Mouse (Mus musculus) liver, embryonic 12.5 days (tissue): Measurements from ENCODE around the gene Gm20738. TPM values are rescaled to one million over a fixed set of nuclear protein-coding genes. Genes with fewer than 3 reads are reported as not detected.
"Not testable (repeated sequence)": the region's sequence is repeated elsewhere in the genome, so short reads cannot be mapped to it uniquely, and the experiment has no call there.

Experiments
- ATAC-seq: fragments of 200-750 bp; cut with Nextera tagmentation; 2 replicates; pipeline ENCODE4 v1.8.0; 2017; ENCODE audit warnings: moderate number of reproducible peaks, mild to moderate bottlenecking, moderate library complexity
- H3K27ac ChIP-seq: fragments of 300-500 bp; sonication (generic); 2 replicates; pipeline ENCODE4 v1.5.1; 2016; ENCODE audit warnings: mild to moderate bottlenecking
- H3K27me3 ChIP-seq: fragments of 300-500 bp; sonication (generic); replicated peaks from 2 replicates; pipeline ENCODE4 v1.6.1; 2016; ENCODE audit warnings: mild to moderate bottlenecking, moderate library complexity
- H3K36me3 ChIP-seq: fragments of 300-500 bp; sonication (generic); 2 replicates; pipeline ENCODE4 v1.6.1; 2016; ENCODE audit warnings: mild to moderate bottlenecking, moderate library complexity
- H3K4me1 ChIP-seq: fragments of 300-500 bp; sonication (generic); 2 replicates; pipeline ENCODE4 v1.6.1; 2016
- H3K4me2 ChIP-seq: fragments of 300-500 bp; sonication (generic); 2 replicates; pipeline ENCODE4 v1.6.1; 2016; ENCODE audit warnings: mild to moderate bottlenecking, moderate library complexity
- H3K4me3 ChIP-seq: fragments of 300-500 bp; sonication (generic); 2 replicates; pipeline ENCODE4 v1.5.1; 2016; ENCODE audit warnings: mild to moderate bottlenecking, moderate library complexity
- H3K9ac ChIP-seq: fragments of 300-500 bp; sonication (generic); 2 replicates; pipeline ENCODE4 v1.6.1; 2016; ENCODE audit warnings: mild to moderate bottlenecking, moderate library complexity
- H3K9me3 ChIP-seq: fragments of 300-500 bp; sonication (generic); replicated peaks from 2 replicates; pipeline ENCODE4 v1.6.1; 2016; ENCODE audit warnings: mild to moderate bottlenecking, moderate library complexity
- WGBS: fragments of 180-500 bp; shearing (Covaris S2); methylation state at CpG from one replicate; pipeline ENCODE4 v1.1.7; 2016; ENCODE audit not compliant: insufficient replicate concordance; 5-methylcytosine and 5-hydroxymethylcytosine counted together
- polyA plus RNA-seq: library from polyadenylated mRNA; unstranded; fragments of >200 nt; fragmentation: Nextera tagmentation; extraction: Ambion mirVana; gene quantifications from 2 replicates; pipeline ENCODE4 v1.2.1, GENCODE M21; 2016

The Gm20738 gene
- polyA plus RNA-seq: not detected in 2 replicates

- H3K36me3 ChIP-seq, H3K9ac ChIP-seq, H3K27me3 ChIP-seq, ATAC-seq, H3K27ac ChIP-seq, H3K4me3 ChIP-seq, H3K4me1 ChIP-seq, H3K4me2 ChIP-seq, H3K9me3 ChIP-seq: not testable (repeated sequence)
- WGBS: 49% methylated on average over 3 of the region's 4 CpGs
Measured at GRCm38 (mm10) chrY:37957511-37957910, at the start of gene Gm20738. Gm20738 (plus strand) TSS chrY:37957811.
